Mouse (Mus musculus) stomach, embryonic 14.5 days (tissue): ENCODE measurements around the gene Olfml2b. TPM values are rescaled to one million over a fixed set of nuclear protein-coding genes. Genes with fewer than 3 reads are reported as not detected.

Source experiments
- ATAC-seq: fragments of 200-750 bp; cut with Nextera tagmentation; 2 replicates; pipeline ENCODE4 v1.8.0; 2017; ENCODE audit warnings: low read depth, moderate TSS enrichment; ENCODE audit not compliant: insufficient number of reproducible peaks, insufficient read depth, low FRiP score
- H3K27ac ChIP-seq: fragments of 300-500 bp; sonication (generic); 2 replicates; pipeline ENCODE4 v1.5.1; 2014; ENCODE audit warnings: mild to moderate bottlenecking, low read length, moderate library complexity, mixed read lengths
- H3K27me3 ChIP-seq: fragments of 300-500 bp; sonication (generic); 2 replicates; pipeline ENCODE4 v1.6.1; 2014; ENCODE audit warnings: low read length, control low read depth, mixed read lengths; ENCODE audit not compliant: control insufficient read depth, insufficient read depth
- H3K36me3 ChIP-seq: fragments of 300-500 bp; sonication (generic); 2 replicates; pipeline ENCODE4 v1.6.1; 2014; ENCODE audit warnings: mild to moderate bottlenecking, control low read depth, low read length, moderate library complexity, mixed read lengths; ENCODE audit not compliant: control insufficient read depth, insufficient read depth
- H3K4me1 ChIP-seq: fragments of 300-500 bp; sonication (generic); 2 replicates; pipeline ENCODE4 v1.6.1; 2014; ENCODE audit warnings: low read length, control low read depth, mixed read lengths; ENCODE audit not compliant: control insufficient read depth, insufficient read depth
- H3K4me2 ChIP-seq: fragments of 300-500 bp; sonication (generic); replicated peaks from 2 replicates; pipeline ENCODE4 v1.6.1; 2014; ENCODE audit warnings: low read depth, low read length, control low read depth
- H3K4me3 ChIP-seq: fragments of 300-500 bp; sonication (generic); 2 replicates; pipeline ENCODE4 v1.5.1; 2014; ENCODE audit warnings: low read depth, low read length, control low read depth
- H3K9ac ChIP-seq: fragments of 300-500 bp; sonication (generic); replicated peaks from 2 replicates; pipeline ENCODE4 v1.6.1; 2014; ENCODE audit warnings: low read depth, mild to moderate bottlenecking, control low read depth, low read length, moderate library complexity, mixed read lengths
- H3K9me3 ChIP-seq: fragments of 300-500 bp; sonication (generic); 2 replicates; pipeline ENCODE4 v1.6.1; 2016; ENCODE audit warnings: low read depth, low read length, control low read depth; ENCODE audit not compliant: control insufficient read depth
- WGBS: fragments of 180-500 bp; shearing (Covaris S2); extraction: QIAGEN DNeasy Blood & Tissue Kit; methylation state at CpG from one replicate; pipeline ENCODE4 v1.1.7; 2014; 5-methylcytosine and 5-hydroxymethylcytosine counted together
- polyA plus RNA-seq: library from polyadenylated mRNA; unstranded; fragments of >200 nt; fragmentation: Nextera tagmentation; extraction: Ambion mirVana; gene quantifications from 2 replicates; pipeline ENCODE4 v1.2.1, GENCODE M21; 2014

Gene Olfml2b
- polyA plus RNA-seq, 1 experiment from 2014 or later: 46.6 TPM

DNA sequence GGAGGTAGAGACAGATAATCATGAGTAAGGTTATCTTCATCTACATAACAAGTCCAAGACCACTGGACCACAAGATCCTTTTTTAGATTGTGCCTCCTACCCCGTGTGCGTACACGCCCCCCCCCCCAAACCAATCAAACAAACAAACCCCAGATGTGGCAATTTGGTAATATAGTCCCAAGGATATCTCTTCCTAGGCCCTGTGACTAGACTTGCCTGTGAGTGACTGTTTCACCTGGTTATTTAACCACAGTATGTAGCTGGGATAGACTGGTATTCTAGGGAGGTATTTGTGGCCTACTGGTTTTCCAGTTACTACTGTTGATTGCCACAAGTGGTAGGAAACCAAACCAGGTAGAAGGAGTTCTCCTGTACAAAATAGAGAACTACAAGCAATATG, 33.6 kb upstream of the Olfml2b start:
- no peaks in the 10 kb centered on the region for H3K4me1 ChIP-seq
- H3K4me2 ChIP-seq: no peak overlapping the region
- H3K27ac ChIP-seq: no peak overlapping the region
- H3K9ac ChIP-seq: no peak overlapping the region
- no peak overlapping the region for H3K4me3 ChIP-seq
- H3K36me3 ChIP-seq: no peaks in the 10 kb centered on the region
- no peak for ATAC-seq
- no peaks in the 10 kb centered on the region for H3K9me3 ChIP-seq
- no peaks in the 10 kb centered on the region for H3K27me3 ChIP-seq
- WGBS: 92% methylated on average over 3 of the region's 3 CpGs

DNA sequence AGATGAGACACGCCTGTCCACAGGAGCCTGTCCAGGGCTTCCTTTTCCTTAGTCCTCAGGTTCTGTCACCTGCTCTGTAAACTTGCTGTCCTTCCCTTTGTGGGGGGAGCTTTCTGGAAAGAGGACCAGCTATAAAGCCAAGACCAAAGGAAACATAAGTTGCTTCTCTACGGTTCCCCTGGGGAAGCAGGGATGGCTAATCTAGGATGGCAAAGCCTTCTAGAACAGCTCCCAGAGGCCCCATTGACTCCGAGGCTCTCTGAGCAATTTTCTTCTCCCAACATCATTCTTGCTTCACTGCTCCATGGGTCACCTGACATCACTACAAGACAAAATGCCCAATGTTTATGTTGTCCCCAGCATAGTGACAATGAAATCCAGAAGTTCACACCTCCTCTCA, 32.7 kb upstream of the Olfml2b start:
- H3K4me2 ChIP-seq: no peak overlapping the region
- ATAC-seq: no peak
- WGBS: 90% methylated on average over 3 of the region's 3 CpGs

DNA sequence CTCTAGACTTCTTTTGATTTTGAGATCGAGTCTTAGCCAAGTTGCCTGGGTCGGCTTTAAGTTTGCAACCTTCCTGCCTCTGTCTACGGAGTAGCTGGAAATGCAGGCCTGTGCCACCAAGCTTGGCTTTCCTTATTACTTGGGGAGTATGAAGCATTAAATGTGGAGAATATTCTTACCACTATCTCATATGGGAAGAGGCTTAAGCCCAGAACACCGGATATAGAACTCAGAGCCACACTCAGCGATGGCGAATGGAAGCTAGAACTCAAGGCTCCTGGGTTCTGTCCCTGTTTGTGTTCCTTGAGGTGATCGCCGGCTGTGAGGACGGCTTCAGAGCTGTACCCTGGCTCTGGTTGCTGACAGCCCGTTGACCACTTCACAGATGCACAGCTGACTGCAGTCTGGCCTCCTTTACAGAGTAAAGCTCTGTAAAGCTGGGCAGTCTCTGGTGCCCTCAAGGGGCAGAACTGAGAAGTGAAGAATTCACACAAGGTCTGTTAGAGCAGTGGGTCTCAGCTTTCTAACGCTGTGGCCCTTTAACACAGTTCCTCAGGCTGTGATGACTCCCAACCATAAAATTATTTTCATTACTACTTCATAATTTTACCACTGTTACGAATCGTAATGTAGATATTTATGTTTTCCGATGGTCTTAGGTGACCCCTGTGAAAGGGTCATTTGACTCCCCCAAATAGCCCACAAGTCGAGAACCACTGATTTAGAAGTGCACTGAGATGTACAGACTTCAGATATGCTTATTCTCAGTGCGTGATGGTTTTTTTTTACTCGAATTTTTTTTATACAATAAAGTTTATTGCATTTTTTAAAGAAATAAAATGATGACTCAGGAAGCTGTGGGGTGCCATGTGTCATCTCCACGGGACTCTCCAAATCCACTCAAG, 31.1 kb upstream of the Olfml2b start:
- WGBS: 54% methylated on average over 18 of the region's 18 CpGs
- no peaks in the 10 kb centered on the region for H3K27me3 ChIP-seq

More for the DNA sequence above, 32.7 kb upstream of the Olfml2b start:
- Histone ChIP-seq H3K4me1 (no peaks in the 10 kb centered on the region), H3K27ac (no peak overlapping the region), H3K4me3 (no peak overlapping the region), H3K9ac (no peak overlapping the region), H3K27me3 (no peaks in the 10 kb centered on the region), H3K9me3 (no peaks in the 10 kb centered on the region), H3K36me3 (no peaks in the 10 kb centered on the region)

DNA sequence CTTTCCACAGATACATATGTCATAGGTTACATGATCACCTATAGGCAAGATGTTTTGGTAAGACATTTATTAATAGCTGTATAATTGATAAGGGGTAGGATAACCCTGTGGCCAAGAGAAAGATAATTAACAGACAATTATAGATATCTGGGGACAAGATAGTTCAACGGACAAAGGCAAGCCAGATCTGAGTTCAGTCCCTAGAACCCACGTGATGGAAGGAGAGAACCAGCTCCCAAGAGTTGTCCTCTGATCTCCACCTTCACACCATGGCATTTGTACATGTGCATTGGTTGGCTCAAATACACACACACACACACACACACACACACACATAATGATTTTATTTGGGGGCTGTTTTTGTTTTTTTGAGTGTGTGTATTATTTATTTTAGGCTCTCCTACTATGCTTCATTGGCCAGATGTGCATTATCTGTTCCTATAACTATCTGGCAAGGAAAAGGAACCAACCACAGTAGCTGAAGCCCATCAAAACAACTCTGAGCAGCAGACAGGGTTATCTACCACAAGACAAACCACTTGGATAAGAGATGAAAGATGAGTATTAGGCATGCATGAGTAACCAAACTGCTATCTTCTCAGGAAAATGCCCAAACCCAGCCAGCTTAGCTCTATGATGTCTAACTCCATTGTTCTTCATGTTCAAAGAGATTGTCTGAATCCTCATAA, 24.5 kb upstream of the Olfml2b start:
- no peak overlapping the region for H3K4me3 ChIP-seq
- 80% methylated on average over 2 of the region's 2 CpGs for WGBS

More for the DNA sequence above, 31.1 kb upstream of the Olfml2b start:
- no peaks in the 10 kb centered on the region for H3K9me3 ChIP-seq
- H3K4me3 ChIP-seq: no peak overlapping the region
- no peaks in the 10 kb centered on the region for H3K4me1 ChIP-seq
- no peak overlapping the region for H3K27ac ChIP-seq
- ATAC-seq: peak; percentile 85; the same call in 1 of the 2 replicates
- no peaks in the 10 kb centered on the region for H3K36me3 ChIP-seq
- H3K9ac ChIP-seq: no peak overlapping the region
- H3K4me2 ChIP-seq: no peak overlapping the region

DNA sequence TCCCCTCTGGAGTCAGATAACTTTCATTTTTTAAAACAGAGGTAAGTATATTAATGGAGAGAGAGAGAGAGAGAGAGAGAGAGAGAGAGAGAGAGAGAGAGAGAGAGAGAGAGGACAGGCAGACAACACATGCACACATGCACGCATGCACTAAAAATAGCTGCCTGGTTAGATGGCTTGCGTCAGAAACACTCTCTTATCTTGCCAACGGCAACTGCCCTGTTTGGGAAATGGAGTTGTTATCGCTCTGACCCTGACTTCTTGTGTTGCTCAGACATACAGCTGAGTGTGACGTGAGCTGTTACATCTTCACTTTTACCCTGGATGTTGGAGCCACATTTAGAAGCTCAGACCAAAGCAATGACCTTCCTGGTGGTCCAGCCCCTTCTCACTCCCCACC, 21.4 kb upstream of the Olfml2b start:
- Histone ChIP-seq H3K9me3 (no peaks in the 10 kb centered on the region; the same call in 1 of the 2 replicates), H3K27ac (no peak overlapping the region), H3K36me3 (no peaks in the 10 kb centered on the region), H3K4me1 (no peaks in the 10 kb centered on the region), H3K4me3 (no peak overlapping the region), H3K27me3 (no peaks in the 10 kb centered on the region), H3K9ac (no peak overlapping the region), H3K4me2 (no peak overlapping the region)
- no peak for ATAC-seq
- 43% methylated on average over 5 of the region's 5 CpGs for WGBS

More for the DNA sequence above, 24.5 kb upstream of the Olfml2b start:
- no peaks in the 10 kb centered on the region for H3K27me3 ChIP-seq
- no peaks in the 10 kb centered on the region for H3K9me3 ChIP-seq
- no peaks in the 10 kb centered on the region for H3K36me3 ChIP-seq
- no peak overlapping the region for H3K9ac ChIP-seq
- H3K4me1 ChIP-seq: no peaks in the 10 kb centered on the region
- no peak overlapping the region for H3K27ac ChIP-seq
- ATAC-seq: no peak
- no peak overlapping the region for H3K4me2 ChIP-seq

DNA sequence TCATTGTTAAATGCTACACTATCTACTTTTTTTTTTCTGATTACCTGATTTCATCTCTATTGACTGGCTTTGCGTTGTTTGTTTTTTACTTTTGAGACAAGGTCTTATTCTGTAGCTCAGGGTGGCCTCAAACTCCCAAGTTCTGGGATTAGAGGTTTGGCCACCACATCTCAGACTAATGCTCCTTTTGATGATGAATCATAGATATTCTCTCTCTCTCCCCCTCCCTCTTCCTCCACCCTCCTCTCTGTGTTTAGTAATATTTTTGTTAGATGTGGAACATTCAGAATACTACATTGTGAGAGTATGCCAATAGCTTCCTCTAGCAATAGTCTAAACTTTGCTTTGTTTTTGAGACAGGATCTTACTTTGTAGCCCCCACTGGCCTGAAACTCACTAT, 20.9 kb upstream of the Olfml2b start:
- H3K27ac ChIP-seq: no peak overlapping the region
- ATAC-seq: no peak
- 97% methylated on average over 1 of the region's 1 CpGs for WGBS
- H3K4me1 ChIP-seq: no peaks in the 10 kb centered on the region
- no peak overlapping the region for H3K4me2 ChIP-seq
- H3K9me3 ChIP-seq: no peaks in the 10 kb centered on the region; the same call in 1 of the 2 replicates
- no peaks in the 10 kb centered on the region for H3K36me3 ChIP-seq
- no peaks in the 10 kb centered on the region for H3K27me3 ChIP-seq
- H3K4me3 ChIP-seq: no peak overlapping the region
- no peak overlapping the region for H3K9ac ChIP-seq

DNA sequence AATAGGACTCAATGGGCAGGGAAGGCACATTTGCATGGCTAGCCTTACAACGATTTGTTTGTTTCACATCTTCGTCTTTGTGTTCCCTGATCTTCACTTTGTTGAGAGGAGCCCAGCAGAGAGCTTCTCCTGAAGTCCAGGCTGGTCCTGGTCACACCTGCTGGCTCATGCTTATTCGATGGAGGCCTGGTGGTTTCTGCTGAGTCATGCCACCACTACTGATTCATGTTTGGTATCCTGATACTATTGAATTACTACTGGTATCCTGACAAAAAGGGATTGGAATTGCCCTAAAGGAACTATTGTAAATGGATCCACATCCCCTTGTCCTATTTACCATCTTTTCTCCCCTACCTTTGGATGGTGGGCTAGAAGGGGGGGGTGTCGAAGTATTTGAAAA, 13.8 kb upstream of the Olfml2b start:
- H3K4me2 ChIP-seq: no peak overlapping the region
- no peaks in the 10 kb centered on the region for H3K27me3 ChIP-seq
- H3K9me3 ChIP-seq: no peaks in the 10 kb centered on the region; the same call in 1 of the 2 replicates
- no peak for ATAC-seq
- no peak overlapping the region for H3K27ac ChIP-seq
- no peaks in the 10 kb centered on the region for H3K36me3 ChIP-seq
- no peak overlapping the region for H3K4me3 ChIP-seq
- no peak overlapping the region for H3K9ac ChIP-seq
- 92% methylated on average over 4 of the region's 4 CpGs for WGBS
- H3K4me1 ChIP-seq: no peaks in the 10 kb centered on the region

DNA sequence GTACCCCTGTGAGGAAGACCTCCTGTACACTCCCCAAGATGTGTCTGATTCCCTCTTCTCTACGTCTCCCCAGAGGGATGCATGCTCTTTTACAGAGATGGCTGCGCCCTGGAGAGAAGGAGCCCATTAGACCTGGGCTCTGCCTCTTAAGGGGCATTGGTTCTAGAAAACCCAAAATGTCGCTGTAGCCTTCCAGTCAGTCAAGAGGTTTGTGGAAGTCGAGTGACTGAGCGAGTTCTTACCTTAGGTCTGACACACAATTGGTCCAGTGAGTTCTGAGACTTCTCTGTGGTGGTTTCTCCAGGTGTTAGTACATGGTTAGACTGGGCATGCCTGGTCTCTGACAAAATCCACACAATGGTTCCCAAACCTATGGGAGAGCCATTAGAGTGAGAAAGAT, 12.8 kb upstream of the Olfml2b start:
- no peaks in the 10 kb centered on the region for H3K4me1 ChIP-seq
- H3K27ac ChIP-seq: no peak overlapping the region
- no peaks in the 10 kb centered on the region for H3K27me3 ChIP-seq
- no peak overlapping the region for H3K4me3 ChIP-seq
- no peak overlapping the region for H3K4me2 ChIP-seq
- H3K9ac ChIP-seq: no peak overlapping the region
- H3K9me3 ChIP-seq: no peaks in the 10 kb centered on the region; the same call in 1 of the 2 replicates
- 94% methylated on average over 5 of the region's 5 CpGs for WGBS
- ATAC-seq: no peak
- no peaks in the 10 kb centered on the region for H3K36me3 ChIP-seq
